Mouse (Mus musculus) limb, embryonic 14.5 days (tissue): ENCODE results near the gene Olfr160. TPM values are rescaled to one million over a fixed set of nuclear protein-coding genes. Genes with fewer than 3 reads are reported as not detected.

Source experiments
- ATAC-seq: fragments of 200-750 bp; cut with Nextera tagmentation; 2 replicates; pipeline ENCODE4 v1.8.0; 2017; ENCODE audit warnings: low read depth, moderate number of reproducible peaks, moderate TSS enrichment; ENCODE audit not compliant: low FRiP score
- DNase-seq: peaks from one replicate; pipeline ENCODE4 v3.0.0-alpha.2; 2015; ENCODE audit warnings: low spot score
- H3K27ac ChIP-seq: fragments of 300-500 bp; sonication (generic); replicated peaks from 2 replicates; pipeline ENCODE4 v1.5.1; 2014; ENCODE audit warnings: low read depth, mild to moderate bottlenecking, low read length, moderate library complexity, mixed read lengths
- H3K27me3 ChIP-seq: fragments of 300-500 bp; sonication (generic); 2 replicates; pipeline ENCODE4 v1.6.1; 2014; ENCODE audit warnings: low read length, mixed read lengths; ENCODE audit not compliant: control insufficient read depth, insufficient read depth
- H3K36me3 ChIP-seq: fragments of 300-500 bp; sonication (generic); 2 replicates; pipeline ENCODE4 v1.6.1; 2014; ENCODE audit warnings: mild to moderate bottlenecking, low read length, moderate library complexity, mixed read lengths; ENCODE audit not compliant: control insufficient read depth, insufficient read depth
- H3K4me1 ChIP-seq: fragments of 300-500 bp; sonication (generic); 2 replicates; pipeline ENCODE4 v1.6.1; 2014; ENCODE audit warnings: antibody characterized with exemption, low read length, mixed read lengths; ENCODE audit not compliant: control insufficient read depth, insufficient read depth
- H3K4me2 ChIP-seq: fragments of 300-500 bp; sonication (generic); replicated peaks from 2 replicates; pipeline ENCODE4 v1.6.1; 2014; ENCODE audit warnings: low read depth, mild to moderate bottlenecking, low read length, moderate library complexity; ENCODE audit not compliant: severe bottlenecking
- H3K4me3 ChIP-seq: fragments of 300-500 bp; sonication (generic); replicated peaks from 2 replicates; pipeline ENCODE4 v1.5.1; 2014; ENCODE audit warnings: low read length
- H3K9ac ChIP-seq: fragments of 300-500 bp; sonication (generic); 2 replicates; pipeline ENCODE4 v1.6.1; 2014; ENCODE audit warnings: mild to moderate bottlenecking, low read depth, low read length, moderate library complexity; ENCODE audit not compliant: severe bottlenecking
- H3K9me3 ChIP-seq: fragments of 300-500 bp; sonication (generic); 2 replicates; pipeline ENCODE4 v1.6.1; 2016; ENCODE audit warnings: low read length; ENCODE audit not compliant: control insufficient read depth
- POLR2A ChIP-seq: fragments of 200-500 bp; IDR thresholded peaks from 2 replicates; pipeline ENCODE4 v1.8.0; 2012; ENCODE audit warnings: inconsistent platforms, mild to moderate bottlenecking, moderate library complexity, borderline replicate concordance; ENCODE audit not compliant: insufficient read depth, insufficient read length; ENCODE audit errors: extremely low read depth
- WGBS: fragments of 180-500 bp; shearing (Covaris S2); extraction: QIAGEN DNeasy Blood & Tissue Kit; methylation state at CpG from one replicate; pipeline ENCODE4 v1.1.7; 2014; 5-methylcytosine and 5-hydroxymethylcytosine counted together
- polyA plus RNA-seq, 2 experiments: library from polyadenylated mRNA; depleted of rRNA in 1 of 2; stranded (reverse) in 1 of 2; unstranded in 1 of 2; fragments of >200 nt; fragmentation: Nextera tagmentation in 1 of 2; extraction: Ambion mirVana in 1 of 2; gene quantifications; 2 replicates each; pipeline versions ENCODE4 v1.2.1 to v1.2.3; 2012 to 2014

Gene Olfr160
- polyA plus RNA-seq, 2 experiments = not detected

DNA sequence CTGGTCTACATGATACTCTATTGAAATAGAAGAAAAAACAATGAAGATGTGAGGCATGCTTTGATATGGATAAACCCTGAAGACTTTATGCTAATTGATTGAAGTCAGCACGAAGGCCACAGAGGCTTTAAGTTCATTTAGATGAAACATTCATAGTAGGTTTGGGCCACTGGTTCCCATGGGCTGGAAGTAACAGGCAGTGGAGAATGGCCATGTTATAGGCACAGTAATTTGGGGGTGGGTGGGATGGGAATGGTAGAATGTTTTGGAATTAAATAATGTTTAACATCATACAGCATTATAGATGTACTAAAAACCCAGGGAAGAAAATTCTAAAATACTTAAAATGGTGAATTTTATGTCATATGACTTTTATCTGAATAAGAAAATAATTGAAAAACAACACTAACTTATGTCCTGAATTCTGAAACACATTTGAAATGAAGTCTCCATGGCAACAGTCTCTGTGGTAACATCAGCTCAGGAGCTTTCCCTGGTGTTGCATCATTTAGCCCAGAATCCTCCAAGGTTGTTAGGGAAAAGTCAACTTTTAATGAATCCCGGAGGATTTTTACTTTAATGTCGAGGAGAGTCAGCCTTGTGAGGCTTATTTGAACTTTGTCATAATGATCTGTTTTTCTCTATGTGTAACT, 28.6 kb downstream of the Olfr160 start:
- H3K9me3 ChIP-seq = no peaks in the 10 kb centered on the region
- H3K4me2 ChIP-seq = no peak overlapping the region
- H3K4me3 ChIP-seq = no peak overlapping the region
- DNase-seq = no peak
- H3K9ac ChIP-seq = no peak overlapping the region
- no peaks in the 10 kb centered on the region for H3K4me1 ChIP-seq
- 78% methylated on average over 3 of the region's 3 CpGs for WGBS
- no peak for TF ChIP-seq POLR2A
- no peaks in the 10 kb centered on the region for H3K27me3 ChIP-seq
- H3K36me3 ChIP-seq = no peaks in the 10 kb centered on the region
- H3K27ac ChIP-seq = no peak overlapping the region
- ATAC-seq = no peak

DNA sequence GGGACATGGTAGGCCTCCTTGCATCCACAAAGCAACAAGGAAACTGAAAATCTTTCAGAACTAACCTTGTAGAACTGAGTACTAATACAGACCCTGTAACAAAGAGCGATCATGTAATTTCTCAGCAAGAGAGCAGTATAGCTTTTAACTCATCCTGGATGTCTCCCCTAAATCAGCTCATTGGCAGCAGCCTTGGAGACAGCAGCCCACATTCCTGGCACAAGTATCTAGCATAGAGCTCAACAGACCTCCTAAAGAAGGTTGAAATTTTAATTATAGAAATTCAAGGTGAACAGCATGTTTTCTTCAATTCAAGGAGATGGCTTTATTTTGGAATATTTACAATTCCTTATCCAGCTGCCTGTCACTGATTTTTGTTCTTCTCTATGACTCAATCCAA, 34.9 kb downstream of the Olfr160 start:
- no peaks in the 10 kb centered on the region for H3K27me3 ChIP-seq
- H3K27ac ChIP-seq = no peak overlapping the region
- TF ChIP-seq POLR2A = no peak
- DNase-seq (no peak), ATAC-seq (no peak)
- no peaks in the 10 kb centered on the region for H3K36me3 ChIP-seq
- no peak overlapping the region for H3K4me2 ChIP-seq
- H3K4me3 ChIP-seq = no peak overlapping the region
- no peaks in the 10 kb centered on the region for H3K9me3 ChIP-seq
- WGBS = 87% methylated on average over 1 of the region's 1 CpGs
- H3K9ac ChIP-seq = no peak overlapping the region
- no peaks in the 10 kb centered on the region for H3K4me1 ChIP-seq

DNA sequence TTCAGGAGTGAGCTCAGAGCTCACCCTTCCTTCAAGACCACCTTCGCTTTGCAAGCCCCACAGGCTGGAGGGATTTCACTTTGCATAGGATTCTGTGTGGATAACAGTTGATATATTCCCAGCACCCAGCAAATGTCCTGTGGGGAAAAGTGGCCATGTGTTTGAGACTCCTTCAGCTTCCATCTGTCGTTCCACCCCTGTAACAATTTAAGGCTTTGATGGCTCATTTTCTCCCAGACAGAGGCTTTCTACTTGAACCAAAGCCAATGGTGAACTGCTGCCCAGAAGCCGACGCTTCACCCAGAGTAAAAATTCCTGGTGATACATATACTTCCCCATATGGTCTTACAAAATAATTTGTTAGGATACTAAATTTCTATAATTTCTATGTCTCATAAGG, 40.8 kb downstream of the Olfr160 start:
- Histone ChIP-seq H3K4me1 (no peaks in the 10 kb centered on the region), H3K4me2 (no peak overlapping the region), H3K27ac (no peak overlapping the region), H3K9me3 (no peaks in the 10 kb centered on the region), H3K9ac (no peak overlapping the region), H3K27me3 (no peaks in the 10 kb centered on the region), H3K4me3 (no peak overlapping the region), H3K36me3 (no peaks in the 10 kb centered on the region)
- 74% methylated on average over 4 of the region's 4 CpGs for WGBS
- DNase-seq (no peak), ATAC-seq (no peak)
- TF ChIP-seq POLR2A = no peak

DNA sequence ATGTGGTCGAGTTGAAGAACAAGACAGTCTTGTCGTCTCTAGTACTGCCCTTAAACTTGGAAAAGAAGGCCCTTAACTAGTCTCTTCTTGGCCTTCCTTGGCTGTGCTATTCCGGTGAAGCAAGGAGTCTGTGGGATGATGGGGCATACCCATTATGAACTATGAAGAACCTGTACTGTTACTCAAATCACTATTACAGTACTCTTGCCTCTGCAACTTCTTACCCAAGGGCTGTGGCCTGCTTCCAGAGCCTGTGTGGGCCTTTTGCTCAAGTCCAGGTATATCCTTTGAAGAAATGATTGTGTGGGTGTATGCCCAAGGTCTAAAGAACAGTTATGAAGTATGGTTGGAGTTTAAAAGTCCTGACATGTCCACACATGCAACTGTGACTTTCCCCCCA, 45.8 kb downstream of the Olfr160 start:
- ATAC-seq (no peak), DNase-seq (no peak)
- H3K9me3 ChIP-seq = no peaks in the 10 kb centered on the region
- no peak overlapping the region for H3K4me2 ChIP-seq
- no peaks in the 10 kb centered on the region for H3K27me3 ChIP-seq
- 89% methylated on average over 3 of the region's 3 CpGs for WGBS
- no peak overlapping the region; the same call in 1 of the 2 replicates for H3K27ac ChIP-seq
- H3K9ac ChIP-seq = no peak overlapping the region
- H3K36me3 ChIP-seq = no peaks in the 10 kb centered on the region
- TF ChIP-seq POLR2A = no peak
- 0 out of 2 replicates have a peak, but pooled peaks cover 5% of the 10 kb centered on the region for H3K4me1 ChIP-seq
- no peak overlapping the region for H3K4me3 ChIP-seq

DNA sequence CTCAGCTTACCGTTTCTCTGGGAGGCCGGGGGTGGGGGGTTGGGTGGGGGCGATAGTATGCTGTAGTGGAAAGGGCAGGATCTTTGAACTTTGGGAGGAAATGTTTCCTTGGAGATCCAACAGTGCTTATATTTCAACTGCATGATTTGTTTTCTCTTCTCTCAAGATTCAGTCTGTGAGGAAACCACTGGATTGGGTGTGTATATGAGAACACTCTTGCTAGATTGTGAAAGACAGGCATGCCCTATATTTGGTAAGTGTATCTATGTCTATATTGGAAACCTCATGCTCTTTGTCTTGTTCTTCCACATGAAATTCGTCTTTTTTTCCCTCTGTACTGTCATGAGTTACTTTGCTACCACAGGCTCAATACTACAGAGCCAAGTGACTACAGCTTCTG, 46.4 kb downstream of the Olfr160 start:
- ATAC-seq (no peak), DNase-seq (no peak)
- WGBS = 68% methylated on average over 4 of the region's 4 CpGs
- H3K9ac ChIP-seq = no peak overlapping the region
- H3K4me2 ChIP-seq = no peak overlapping the region
- H3K4me1 ChIP-seq = 0 out of 2 replicates have a peak, but pooled peaks cover 5% of the 10 kb centered on the region
- H3K27me3 ChIP-seq = no peaks in the 10 kb centered on the region
- no peaks in the 10 kb centered on the region for H3K36me3 ChIP-seq
- no peak for TF ChIP-seq POLR2A
- H3K9me3 ChIP-seq = no peaks in the 10 kb centered on the region
- H3K27ac ChIP-seq = no peak overlapping the region; the same call in 1 of the 2 replicates
- no peak overlapping the region for H3K4me3 ChIP-seq
